Mouse (Mus musculus): ENCODE data around the gene Erbb2.

GRCm38 (mm10) chr11:98397946-98398345 is 14.3 kb upstream of the Erbb2 start:
- TF ChIP-seq CTCF (IDR thresholded peaks at IDR 0.05) (no peak), POLR2A (IDR thresholded peaks at IDR 0.05; ENCODE audit: insufficient read depth, low read depth, low read length) (no peak), EP300 (IDR thresholded peaks at IDR 0.05; ENCODE audit: insufficient read depth, low read depth, low read length) (no peak)
